Mouse (Mus musculus): Measurements from ENCODE around the gene Hist1h3c.
"Not testable (repeated sequence)": the region's sequence is repeated elsewhere in the genome, so short reads cannot be mapped to it uniquely, and the experiment has no call there.

Gene Hist1h3c

GRCm38 (mm10) chr13:23745381-23746161 is at the start of gene Hist1h3c:
Gene Hist1h3c (minus strand): TSS chr13:23745602.
- peak; percentile 91 for DNase-seq

DNA sequence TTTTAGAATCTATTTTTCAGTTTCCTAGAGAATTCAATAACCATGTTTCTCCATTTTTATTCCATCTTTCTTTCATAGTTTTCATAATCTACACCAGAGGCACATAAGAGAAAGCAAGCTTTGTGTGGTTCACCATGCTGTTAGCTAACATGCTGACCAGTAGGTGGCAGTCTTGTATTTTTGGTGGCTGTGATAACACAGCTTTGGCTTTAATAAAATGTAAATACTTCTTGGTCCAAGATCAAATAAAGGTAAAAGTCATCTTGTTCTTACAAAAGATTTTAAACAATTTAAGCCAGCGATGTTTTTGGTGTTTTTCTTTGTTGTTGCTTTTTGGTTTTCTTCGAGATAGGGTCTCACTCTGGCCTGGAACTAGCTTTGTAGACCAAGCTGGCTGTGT is 47.1 kb upstream of the Hist1h3c start:
- DNase-seq = peak; percentile 62

DNA sequence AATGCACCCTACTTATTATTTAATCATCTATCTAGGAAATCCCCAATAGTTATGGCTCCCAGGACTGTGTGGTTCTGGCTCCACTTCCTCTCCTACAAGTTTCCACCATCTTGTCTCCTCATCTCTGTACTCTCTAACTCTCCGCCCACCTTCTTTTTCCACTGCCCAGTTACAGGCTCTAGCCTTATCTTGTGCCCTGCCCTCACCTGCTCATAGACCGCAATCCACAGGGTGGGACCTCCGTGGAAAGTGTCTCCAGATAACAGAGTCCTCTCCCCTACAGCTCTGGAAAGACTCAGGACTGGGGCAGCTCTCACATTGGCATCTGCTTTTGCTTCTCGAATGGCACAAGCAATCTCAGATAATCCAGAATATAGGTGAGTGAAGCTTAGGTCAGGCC is 33.6 kb upstream of the Hist1h3c start:
- DNase-seq = no peak

- DNase-seq = no peak
Observed at GRCm38 (mm10) chr13:23778339-23778738, 32.9 kb upstream of the Hist1h3c start.

- DNase-seq = peak; percentile 25
Observed at GRCm38 (mm10) chr13:23772561-23773313, 27.3 kb upstream of the Hist1h3c start.

DNA sequence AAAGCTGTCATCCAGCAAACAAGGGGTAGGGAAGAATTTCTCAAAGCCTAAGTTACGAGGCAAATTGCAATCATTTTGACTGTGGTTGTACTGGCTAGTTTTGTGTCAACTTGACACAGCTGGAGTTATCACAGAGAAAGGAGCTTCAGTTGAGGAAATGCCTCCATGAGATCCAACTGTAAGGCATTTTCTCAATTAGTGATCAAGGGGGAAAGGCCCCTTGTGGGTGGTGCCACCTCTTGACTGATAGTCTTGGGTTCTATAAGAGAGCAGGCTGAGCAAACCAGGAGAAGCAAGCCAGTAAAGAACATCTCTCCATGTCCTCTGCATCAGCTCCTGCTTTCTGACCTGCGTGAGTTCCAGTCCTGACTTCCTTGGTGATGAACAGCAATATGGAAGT is 24.2 kb upstream of the Hist1h3c start, which contains the start of gene Trim38:
Trim38 (plus strand) TSS at position 301 of the 400 bp plus-strand sequence.
- DNase-seq = not testable (repeated sequence)

DNA sequence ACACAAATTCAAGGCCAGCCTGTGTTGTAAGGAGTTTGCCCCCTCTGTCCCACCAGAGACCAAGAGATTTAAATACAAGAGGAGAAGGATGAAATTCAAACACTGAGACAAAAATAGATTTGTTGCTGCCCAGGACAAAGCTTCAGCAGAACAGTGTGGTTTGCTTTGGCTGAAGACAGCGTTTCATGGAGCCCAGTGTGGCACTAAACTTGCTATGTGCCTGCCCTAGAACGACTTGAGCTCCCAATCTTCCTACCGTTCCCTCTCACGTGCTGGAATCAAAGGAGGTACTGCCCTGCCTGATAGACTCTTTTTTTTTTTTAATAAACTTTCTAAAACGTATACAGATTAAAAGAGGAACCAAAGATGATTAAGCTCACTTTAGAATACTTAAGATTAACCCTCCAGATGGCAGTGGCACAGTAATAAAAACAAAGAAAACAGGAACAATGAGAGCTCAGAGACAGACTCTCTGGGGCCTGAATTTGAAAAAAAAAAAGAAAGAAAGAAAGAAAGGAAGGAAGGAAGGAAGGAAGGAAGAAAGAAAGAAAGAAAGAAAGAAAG is 23.5 kb upstream of the Hist1h3c start:
- no peak for DNase-seq

DNA sequence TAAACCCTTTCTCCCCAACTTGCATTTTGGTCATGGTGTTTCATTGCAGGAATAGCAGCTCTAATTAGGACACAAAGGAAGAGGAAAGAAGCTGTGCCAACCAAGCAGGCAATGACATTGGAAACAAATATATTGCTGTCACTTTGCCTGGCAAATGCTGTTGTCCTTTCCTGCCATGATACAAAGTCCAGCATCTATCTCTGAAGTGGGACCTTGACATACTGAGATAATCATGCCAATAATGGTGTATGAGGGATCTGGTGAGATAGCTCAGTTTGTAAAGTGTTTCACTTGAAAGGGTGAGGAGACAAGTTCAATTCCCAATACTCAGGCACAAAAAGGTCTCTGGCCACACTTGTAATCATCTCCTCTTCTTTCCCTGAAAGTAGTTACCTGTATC is 21.4 kb upstream of the Hist1h3c start:
- no peak for DNase-seq

DNA sequence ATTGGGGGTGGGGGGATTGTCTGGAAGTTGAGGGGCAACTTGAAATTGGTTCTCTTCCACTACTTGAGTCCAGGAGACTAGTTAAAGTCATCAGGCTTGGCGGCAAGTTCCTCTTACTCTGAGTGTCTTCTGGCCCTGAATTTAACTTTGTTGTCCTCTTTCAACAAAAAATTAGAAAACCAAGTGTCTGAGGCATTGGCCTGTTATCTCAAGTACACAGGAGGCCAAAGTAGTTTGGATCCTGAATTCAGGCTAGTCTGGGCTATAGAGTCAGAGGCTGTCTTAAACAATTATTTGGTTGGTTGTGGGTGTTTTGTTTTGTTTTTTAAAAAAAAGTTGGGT is 19.7 kb upstream of the Hist1h3c start:
- no peak for DNase-seq

- peak; percentile 21 for DNase-seq
Observed at GRCm38 (mm10) chr13:23764324-23765171, 19.1 kb upstream of the Hist1h3c start.

GRCm38 (mm10) chr13:23763586-23764323 is 18.4 kb upstream of the Hist1h3c start, which contains the start of gene Hist1h1a:
Gene Hist1h1a (plus strand): TSS chr13:23763666.
- DNase-seq = peak; percentile 92

- no peak for DNase-seq
Observed at GRCm38 (mm10) chr13:23763242-23763585, 17.8 kb upstream of the Hist1h3c start.

DNA sequence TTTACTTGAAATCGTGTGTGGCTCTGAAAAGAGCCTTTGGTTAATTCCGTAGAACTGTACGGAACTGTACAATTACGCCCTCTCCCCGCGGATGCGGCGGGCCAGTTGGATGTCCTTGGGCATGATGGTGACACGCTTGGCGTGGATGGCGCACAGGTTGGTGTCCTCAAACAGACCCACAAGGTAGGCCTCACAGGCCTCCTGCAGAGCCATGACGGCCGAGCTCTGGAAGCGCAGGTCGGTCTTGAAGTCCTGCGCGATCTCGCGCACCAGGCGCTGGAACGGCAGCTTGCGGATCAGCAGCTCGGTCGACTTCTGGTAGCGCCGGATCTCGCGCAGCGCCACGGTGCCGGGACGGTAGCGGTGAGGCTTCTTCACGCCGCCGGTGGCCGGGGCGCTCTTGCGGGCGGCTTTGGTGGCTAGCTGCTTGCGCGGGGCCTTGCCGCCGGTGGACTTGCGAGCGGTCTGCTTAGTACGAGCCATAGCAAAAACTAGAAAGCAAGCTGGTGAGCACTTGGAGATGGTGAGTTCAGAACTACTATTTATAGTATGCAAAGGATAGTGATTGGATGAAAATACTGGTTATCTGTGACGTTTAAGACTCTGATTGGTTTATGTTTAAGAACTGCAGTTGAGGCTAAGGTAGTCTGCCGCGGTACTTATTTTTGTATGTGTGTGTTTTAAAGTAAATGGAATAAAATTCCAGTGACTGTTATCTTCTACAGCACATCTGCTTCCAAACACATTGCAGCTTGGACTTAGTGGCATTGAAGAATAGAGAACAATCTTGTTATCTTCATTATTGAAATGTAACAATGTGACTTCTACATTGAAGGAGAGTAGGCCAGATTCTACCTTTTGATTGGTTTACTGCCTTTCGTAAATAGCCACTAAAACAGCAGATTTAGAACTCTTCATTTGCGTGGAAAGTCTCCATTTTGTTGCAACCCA is 16.7 kb upstream of the Hist1h3c start, which contains the start of gene Hist1h3a:
Hist1h3a (minus strand) TSS at position 516 of the 951 bp plus-strand sequence.
- DNase-seq = peak; percentile 72

DNA sequence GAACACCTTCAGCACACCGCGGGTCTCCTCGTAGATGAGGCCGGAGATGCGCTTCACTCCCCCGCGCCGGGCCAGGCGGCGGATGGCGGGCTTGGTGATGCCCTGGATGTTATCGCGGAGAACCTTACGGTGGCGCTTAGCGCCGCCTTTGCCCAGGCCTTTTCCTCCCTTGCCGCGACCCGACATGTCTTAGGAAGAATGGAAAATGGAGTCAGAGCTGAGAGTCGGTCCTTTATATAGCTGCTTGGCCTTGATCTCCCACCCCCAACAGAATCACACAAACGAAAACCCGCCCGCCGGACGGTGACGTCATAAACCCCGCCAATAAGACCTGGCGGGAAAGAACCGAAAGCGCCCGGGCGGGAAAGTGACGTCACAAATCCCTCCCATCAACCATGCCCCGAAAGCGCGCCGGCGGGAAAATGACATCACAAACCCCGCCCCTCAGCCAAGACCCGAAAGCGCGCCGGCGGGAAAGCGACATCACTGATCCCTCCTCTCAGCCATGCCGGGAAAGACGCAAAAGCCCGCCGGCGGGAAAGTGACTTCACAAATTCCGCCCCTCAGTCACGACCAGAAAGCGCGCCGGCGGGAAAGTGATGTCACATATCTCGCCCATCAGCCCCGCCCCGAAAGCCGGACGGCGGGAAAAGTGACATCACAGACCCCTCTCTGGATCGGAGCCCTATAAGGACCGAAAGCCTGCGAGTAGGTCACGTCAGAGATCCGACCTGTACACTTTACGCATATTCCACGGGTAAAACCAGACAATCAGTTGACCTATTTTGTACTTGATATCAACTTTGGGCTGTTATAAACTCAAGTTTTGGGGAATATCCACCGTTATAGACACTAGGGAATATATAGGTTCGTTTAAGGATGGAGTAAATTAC is 15.8 kb upstream of the Hist1h3c start, which contains the start of gene Hist1h4a:
Hist1h4a (minus strand) TSS at position 259 of the 893 bp plus-strand sequence.
- peak; percentile 99 for DNase-seq

DNA sequence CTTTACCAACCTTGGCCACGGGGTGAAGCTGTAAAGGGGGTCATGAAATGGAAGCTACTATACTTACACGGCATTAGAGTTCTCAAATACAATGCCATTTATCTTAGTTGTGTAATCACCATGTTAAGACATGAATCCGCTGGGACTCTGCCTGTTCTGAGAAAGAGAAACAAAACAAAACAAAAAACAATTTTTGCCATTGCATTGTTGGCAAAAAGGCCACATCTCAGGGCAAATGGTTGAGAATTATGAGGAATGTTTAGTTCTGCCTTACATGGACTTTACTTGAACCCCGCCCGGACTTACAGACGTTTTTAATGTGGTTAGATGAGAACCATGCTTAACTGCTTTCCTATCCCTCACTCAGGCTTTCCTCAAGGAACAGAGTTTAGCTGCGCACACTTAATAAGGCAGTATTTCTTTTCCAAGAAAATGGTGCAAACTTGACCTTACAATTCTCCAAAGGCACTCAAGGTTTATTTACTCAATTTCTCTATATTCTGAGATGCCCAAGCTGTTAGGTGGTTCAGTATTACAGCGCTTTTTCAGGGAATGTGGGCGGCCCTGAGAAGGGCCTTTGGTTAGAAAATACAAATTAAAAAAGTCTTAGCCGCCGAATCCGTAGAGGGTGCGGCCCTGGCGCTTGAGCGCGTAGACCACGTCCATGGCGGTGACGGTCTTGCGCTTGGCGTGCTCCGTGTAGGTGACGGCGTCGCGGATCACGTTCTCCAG is 15.0 kb upstream of the Hist1h3c start:
- peak; percentile 65 for DNase-seq

- no peak for DNase-seq
Observed at GRCm38 (mm10) chr13:23759916-23760239, 14.5 kb upstream of the Hist1h3c start.

DNA sequence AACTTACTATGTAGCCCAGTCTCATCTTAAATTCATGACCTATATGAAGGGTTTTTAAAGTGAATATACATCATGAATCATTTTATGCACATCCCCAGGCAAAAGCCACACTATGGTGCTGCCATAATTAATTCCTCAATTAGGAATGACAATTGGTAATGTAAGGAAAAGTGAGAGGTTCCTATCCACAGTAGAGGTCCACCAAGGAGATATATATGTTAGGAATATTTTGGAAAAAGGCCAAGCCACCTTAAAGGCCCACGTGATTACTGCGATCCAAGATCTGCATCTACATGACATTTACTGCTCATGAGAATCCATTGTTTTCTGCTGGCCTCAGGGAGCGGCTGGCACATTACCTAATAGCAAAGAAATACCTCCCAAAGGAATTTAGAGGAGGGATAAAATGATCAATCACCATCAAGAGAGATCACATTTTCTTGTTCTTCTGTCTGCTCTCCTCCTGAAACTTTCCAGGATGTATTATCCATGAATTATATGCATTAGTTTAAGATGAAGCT is 13.9 kb upstream of the Hist1h3c start:
- no peak for DNase-seq

- DNase-seq = no peak
Observed at GRCm38 (mm10) chr13:23757921-23758320, 12.5 kb upstream of the Hist1h3c start.
